Mouse (Mus musculus): ENCODE data around the gene Aes. TPM values are rescaled to one million over a fixed set of nuclear protein-coding genes. Genes with fewer than 3 reads are reported as not detected.

The Aes gene
- 204 and 238 TPM in 2 replicates for total RNA-seq (2017)

DNA sequence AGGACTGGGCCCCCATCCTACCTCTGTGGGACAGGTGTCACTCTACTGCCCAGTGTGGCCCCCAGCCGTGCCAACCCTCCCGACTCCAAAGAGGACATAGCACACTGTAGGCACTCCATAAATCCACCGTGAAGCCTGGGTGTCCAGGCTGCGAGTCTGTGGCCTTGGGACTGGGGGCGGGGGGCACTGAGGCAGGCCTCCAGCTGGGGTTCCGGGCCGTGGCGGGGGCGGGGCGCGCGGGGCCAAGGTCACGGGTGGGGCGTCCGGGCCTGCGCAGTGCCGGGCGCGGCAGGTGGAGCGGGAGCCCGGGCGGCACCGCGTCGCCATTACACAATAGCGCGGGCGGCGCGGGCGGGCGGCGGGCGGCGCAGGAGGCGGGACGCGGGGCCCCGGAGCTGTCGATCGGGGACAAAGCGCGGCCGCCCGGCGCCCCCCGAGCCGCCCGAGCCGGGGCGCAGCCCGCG is at the start of gene Aes:
Aes (plus strand) TSS at position 326 of the 464 bp plus-strand sequence.
- ATAC-seq (replicated peaks in 1 of 2; ENCODE audit: insufficient read depth in 1 of 2, low FRiP score in 2 of 2, low TSS enrichment in 1 of 2, low read depth in 1 of 2, poor library complexity in 2 of 2, severe bottlenecking in 2 of 2): no peak

DNA sequence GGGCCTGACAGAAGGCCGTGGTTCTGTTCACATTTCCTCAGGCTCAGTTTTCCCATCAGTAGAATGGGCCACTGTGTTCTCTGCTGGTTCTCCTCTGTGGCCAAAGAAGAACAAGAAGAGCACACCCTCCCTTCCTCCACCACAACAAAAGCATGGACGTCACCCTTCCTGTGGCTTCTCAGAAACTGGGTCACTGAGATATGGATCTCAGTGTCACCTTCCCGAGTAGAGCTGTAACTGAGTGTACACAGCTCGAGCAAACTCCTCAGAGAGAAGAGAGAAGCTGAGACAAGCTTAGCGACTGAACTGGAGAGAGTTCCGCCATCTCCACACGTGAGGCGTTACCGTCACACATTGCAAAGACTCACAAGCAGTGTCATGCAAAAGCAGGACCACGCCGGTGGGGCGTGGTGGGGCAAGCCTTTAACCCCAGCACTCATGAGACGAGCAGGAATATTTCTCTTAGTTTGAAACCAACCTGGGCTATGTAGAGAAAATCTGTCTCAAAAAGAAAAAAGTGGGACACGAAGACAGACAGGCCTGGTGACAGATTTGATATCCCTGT is 49.0 kb upstream of the Aes start:
- ATAC-seq (replicated peaks in 1 of 2; ENCODE audit: insufficient read depth in 1 of 2, low FRiP score in 2 of 2, low TSS enrichment in 1 of 2, low read depth in 1 of 2, poor library complexity in 2 of 2, severe bottlenecking in 2 of 2): no peak

- ATAC-seq (replicated peaks in 1 of 2; ENCODE audit: insufficient read depth in 1 of 2, low FRiP score in 2 of 2, low TSS enrichment in 1 of 2, low read depth in 1 of 2, poor library complexity in 2 of 2, severe bottlenecking in 2 of 2): no peak
These were observed 45.5 kb upstream of the Aes start for GRCm38 (mm10) chr10:81513798-81514197.

DNA sequence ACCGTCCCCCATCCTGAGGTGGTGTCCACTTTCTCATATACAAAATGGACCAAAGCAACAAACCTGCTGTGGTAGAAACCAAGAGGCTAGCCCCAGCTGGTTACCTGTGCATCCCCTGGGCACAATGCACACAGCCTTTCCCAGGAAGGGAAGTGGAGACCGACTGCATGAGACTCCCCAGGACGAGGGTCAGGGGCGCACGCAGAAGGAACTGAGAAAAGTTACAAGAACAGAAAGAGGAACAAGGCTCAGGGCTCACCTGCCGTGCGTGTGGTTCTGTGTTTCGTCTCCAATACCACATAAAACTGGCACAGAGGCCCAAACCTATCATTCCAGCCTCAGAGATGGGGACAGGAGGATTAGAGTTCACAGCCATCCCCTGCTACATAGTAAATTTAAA is 42.1 kb upstream of the Aes start:
- ATAC-seq (replicated peaks in 1 of 2; ENCODE audit: insufficient read depth in 1 of 2, low FRiP score in 2 of 2, low TSS enrichment in 1 of 2, low read depth in 1 of 2, poor library complexity in 2 of 2, severe bottlenecking in 2 of 2): peak; percentile 13 to 51; a peak in 3 of 4 replicates

GRCm38 (mm10) chr10:81518546-81518945 is 40.7 kb upstream of the Aes start:
- peak in 1 of 2 experiments; percentile 21; a peak in 1 of 4 replicates for ATAC-seq (replicated peaks in 1 of 2; ENCODE audit: insufficient read depth in 1 of 2, low FRiP score in 2 of 2, low TSS enrichment in 1 of 2, low read depth in 1 of 2, poor library complexity in 2 of 2, severe bottlenecking in 2 of 2)

DNA sequence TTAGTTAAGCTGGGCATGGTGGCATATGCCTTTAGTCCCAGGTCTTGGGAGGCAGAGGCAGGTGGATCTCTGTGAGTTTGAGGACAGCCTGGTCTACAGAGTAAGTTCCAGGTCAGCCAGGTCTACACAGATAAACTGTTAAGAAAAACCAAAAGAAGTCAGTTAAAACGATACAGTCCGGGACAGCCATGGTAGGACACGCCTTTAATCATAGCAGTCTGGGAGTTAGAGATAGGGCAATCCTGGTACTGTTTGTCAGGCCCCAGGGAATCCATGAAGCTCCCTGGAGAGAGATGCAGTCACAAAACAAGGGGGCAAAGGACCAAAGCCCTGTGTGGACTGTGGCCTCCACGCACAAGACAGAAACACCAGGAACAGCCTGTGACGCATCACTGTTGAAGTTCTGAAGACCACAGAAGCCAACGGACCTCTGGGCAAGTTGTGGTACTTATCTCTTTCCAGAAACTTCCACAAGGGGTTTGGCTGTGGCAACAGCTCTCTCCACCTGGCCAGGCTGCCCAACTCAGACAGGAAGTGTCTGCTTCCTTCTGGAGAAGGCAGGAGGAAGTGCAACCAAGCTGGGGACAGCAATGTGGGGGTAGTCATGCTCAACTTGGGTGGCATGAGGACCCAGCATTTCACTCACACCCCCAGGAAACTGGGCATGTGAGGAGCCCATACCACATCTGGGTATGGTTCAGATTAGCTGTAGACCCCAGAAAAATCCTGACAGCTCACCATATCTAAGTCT is 39.9 kb upstream of the Aes start:
- peak; percentile 75 to 85 for ATAC-seq (replicated peaks in 1 of 2; ENCODE audit: insufficient read depth in 1 of 2, low FRiP score in 2 of 2, low TSS enrichment in 1 of 2, low read depth in 1 of 2, poor library complexity in 2 of 2, severe bottlenecking in 2 of 2)

- ATAC-seq (replicated peaks in 1 of 2; ENCODE audit: insufficient read depth in 1 of 2, low FRiP score in 2 of 2, low TSS enrichment in 1 of 2, low read depth in 1 of 2, poor library complexity in 2 of 2, severe bottlenecking in 2 of 2): no peak
These were observed 39.3 kb upstream of the Aes start for GRCm38 (mm10) chr10:81519978-81520365.

DNA sequence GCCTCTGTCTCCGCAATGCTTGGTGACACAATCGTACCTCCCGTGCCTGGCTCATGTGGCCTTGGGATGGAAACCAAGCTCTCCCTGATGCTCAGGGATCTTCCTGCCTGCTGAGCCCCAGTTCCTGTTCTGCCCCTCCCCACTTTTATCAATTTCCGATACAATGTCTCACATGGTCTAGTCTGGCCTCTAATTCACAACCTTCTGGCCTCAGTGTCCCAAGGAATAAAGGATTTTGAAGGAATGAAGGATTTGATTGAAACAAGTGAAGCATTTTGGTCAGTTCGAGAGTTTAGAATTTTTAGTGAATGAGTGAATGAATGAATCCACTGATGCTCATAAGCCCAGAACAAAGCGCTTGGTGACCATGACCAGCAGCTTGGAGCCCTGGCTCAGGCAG is 36.1 kb upstream of the Aes start:
- ATAC-seq (replicated peaks in 1 of 2; ENCODE audit: insufficient read depth in 1 of 2, low FRiP score in 2 of 2, low TSS enrichment in 1 of 2, low read depth in 1 of 2, poor library complexity in 2 of 2, severe bottlenecking in 2 of 2): no peak

DNA sequence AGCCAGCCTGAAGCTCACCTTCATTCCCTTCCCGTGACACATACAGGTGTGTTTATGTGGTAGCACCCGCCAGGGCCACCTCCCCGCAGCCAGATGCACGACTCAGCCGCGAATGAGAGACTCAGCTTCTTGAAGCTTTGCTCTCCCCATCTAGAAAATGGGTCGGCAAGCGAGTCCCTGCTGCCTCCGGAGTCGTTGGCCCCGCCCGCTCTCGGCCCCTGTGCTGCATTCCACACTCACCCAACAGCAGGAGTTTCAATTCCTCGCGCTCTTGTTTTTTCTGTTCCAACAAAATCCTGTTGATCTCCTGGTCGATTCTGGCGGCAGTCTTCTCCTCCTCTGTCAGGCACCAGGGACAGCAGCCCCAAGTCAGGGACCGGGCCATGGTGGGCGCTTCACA is 35.7 kb upstream of the Aes start:
- ATAC-seq (replicated peaks in 1 of 2; ENCODE audit: insufficient read depth in 1 of 2, low FRiP score in 2 of 2, low TSS enrichment in 1 of 2, low read depth in 1 of 2, poor library complexity in 2 of 2, severe bottlenecking in 2 of 2): no peak; a peak in 1 of 4 replicates

- ATAC-seq (replicated peaks in 1 of 2; ENCODE audit: insufficient read depth in 1 of 2, low FRiP score in 2 of 2, low TSS enrichment in 1 of 2, low read depth in 1 of 2, poor library complexity in 2 of 2, severe bottlenecking in 2 of 2): peak; percentile 62 to 66
These were observed 35.2 kb upstream of the Aes start, which contains the start of gene Gna15 for GRCm38 (mm10) chr10:81524051-81524605. Gna15 (minus strand) TSS chr10:81524225.

DNA sequence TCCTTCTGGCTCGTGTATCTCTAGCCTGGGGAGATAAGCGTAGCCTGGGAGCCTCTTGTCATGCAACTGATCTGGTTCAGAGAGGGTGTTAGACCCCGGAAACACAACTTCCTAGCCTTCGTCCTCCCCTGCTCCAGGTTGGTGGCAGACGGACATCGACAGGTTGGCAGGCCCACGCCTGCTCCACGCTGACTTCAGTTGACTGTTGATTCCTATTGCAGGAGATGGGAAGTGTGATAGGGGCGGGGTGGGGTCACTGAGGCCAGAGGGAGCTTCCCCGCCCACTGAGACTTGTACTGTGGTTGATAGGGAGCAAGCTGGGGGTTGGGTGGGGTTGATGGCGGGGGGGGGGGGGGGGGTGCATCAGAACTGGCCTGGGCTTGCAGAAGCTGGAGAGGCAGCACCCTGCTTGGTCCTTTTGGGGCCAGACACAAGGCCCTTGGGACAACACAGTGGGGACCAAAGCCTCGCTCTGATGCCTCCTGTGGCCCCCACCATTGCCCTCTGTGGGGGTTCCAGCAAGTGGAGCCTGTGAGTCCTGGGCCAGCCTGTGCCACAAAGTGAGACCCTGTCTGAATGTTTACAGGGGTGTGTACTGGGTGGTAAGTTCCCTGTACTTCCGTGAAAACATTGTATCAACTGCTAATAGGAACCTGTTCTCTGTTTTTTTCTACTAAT is 34.1 kb upstream of the Aes start:
- ATAC-seq (replicated peaks in 1 of 2; ENCODE audit: insufficient read depth in 1 of 2, low FRiP score in 2 of 2, low TSS enrichment in 1 of 2, low read depth in 1 of 2, poor library complexity in 2 of 2, severe bottlenecking in 2 of 2): 0 out of 4 replicates have a peak, but pooled peaks of 1 of the 2 experiments have one; percentile 6

DNA sequence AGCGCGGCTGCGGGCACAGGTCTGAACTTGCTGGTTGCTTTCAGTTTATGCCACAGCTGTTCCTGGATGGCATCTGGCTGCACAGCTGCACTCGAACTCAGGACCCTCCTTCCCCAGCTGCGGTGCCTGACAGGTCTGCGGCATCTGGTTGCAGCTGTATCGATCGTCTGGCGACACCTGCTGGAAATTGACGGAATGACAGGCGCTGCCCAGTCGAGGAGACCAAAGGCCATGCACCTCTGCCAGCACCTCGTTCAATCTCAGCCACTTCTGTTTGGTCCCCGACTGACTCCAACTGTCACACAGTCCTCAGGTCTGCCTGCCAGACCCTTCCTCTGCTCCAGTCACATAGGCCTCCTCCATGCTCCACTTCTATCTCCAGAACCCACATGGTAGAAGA is 32.5 kb upstream of the Aes start:
- ATAC-seq (replicated peaks in 1 of 2; ENCODE audit: insufficient read depth in 1 of 2, low FRiP score in 2 of 2, low TSS enrichment in 1 of 2, low read depth in 1 of 2, poor library complexity in 2 of 2, severe bottlenecking in 2 of 2): peak; percentile 35 to 55

- no peak for ATAC-seq (replicated peaks in 1 of 2; ENCODE audit: insufficient read depth in 1 of 2, low FRiP score in 2 of 2, low TSS enrichment in 1 of 2, low read depth in 1 of 2, poor library complexity in 2 of 2, severe bottlenecking in 2 of 2)
These were observed 24.5 kb upstream of the Aes start for GRCm38 (mm10) chr10:81534826-81535225.

- ATAC-seq (replicated peaks in 1 of 2; ENCODE audit: insufficient read depth in 1 of 2, low FRiP score in 2 of 2, low TSS enrichment in 1 of 2, low read depth in 1 of 2, poor library complexity in 2 of 2, severe bottlenecking in 2 of 2): peak in 1 of 2 experiments; percentile 47; a peak in 1 of 4 replicates
These were observed 22.6 kb upstream of the Aes start for GRCm38 (mm10) chr10:81536734-81537133.

- no peak for ATAC-seq (replicated peaks in 1 of 2; ENCODE audit: insufficient read depth in 1 of 2, low FRiP score in 2 of 2, low TSS enrichment in 1 of 2, low read depth in 1 of 2, poor library complexity in 2 of 2, severe bottlenecking in 2 of 2)
These were observed 21.9 kb upstream of the Aes start for GRCm38 (mm10) chr10:81537429-81537828.

GRCm38 (mm10) chr10:81538321-81539048 is 20.8 kb upstream of the Aes start:
- no peak for ATAC-seq (replicated peaks in 1 of 2; ENCODE audit: insufficient read depth in 1 of 2, low FRiP score in 2 of 2, low TSS enrichment in 1 of 2, low read depth in 1 of 2, poor library complexity in 2 of 2, severe bottlenecking in 2 of 2)

DNA sequence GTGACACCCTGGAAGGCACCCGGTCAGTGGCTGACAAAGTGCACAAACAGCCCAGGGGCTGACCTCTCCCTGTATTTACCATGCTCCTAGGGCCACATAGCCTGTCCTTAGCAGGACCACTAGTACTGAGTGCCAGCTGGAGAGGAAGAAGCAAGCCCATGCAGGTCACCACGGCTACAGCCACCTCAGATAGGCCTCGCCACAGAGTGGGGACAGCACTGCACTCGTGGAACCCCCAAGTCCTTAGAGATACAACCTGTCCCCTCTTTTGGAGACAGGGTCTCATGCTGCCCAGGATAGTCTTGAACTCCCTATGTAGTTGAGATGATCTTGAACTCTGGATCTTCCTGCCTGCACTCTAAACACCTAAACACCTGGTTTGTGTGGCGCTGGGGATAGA is 17.9 kb upstream of the Aes start:
- no peak for ATAC-seq (replicated peaks in 1 of 2; ENCODE audit: insufficient read depth in 1 of 2, low FRiP score in 2 of 2, low TSS enrichment in 1 of 2, low read depth in 1 of 2, poor library complexity in 2 of 2, severe bottlenecking in 2 of 2)

Measured in hematopoietic stem cell, adult 5-6 weeks (primary cell).